21 mouse cellular contexts compared by ENCODE assay signal in the genomic region with DNA sequence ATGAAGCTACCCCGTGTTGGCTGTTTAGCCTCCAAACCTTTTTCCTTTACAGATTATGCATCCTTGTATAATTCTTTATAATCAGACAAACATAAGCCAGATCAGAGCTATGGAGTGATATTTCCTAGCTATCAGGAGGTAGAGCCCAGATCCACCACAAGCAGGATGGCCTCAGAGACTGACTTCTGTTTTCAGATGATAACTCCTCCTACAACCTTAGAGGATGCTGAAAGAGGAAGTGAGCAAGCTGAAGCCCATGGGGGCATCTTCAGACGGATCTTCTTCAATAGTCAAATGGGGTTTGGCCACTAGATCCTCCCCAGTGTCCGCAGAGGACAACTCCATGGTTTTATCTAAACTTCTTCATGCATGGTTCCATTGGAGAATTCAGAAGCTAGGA. TPM values are rescaled to one million over a fixed set of nuclear protein-coding genes. Genes with fewer than 3 reads are reported as not detected.
DNase-seq lines count a peak whose midpoint lies in the region; ATAC-seq and TF ChIP-seq lines count a peak whose summit lies in the region.
"Had no signal": no experiment of that assay in that cellular context is flagged by ENCODE, and none has a peak within 500 bp of the region (broad histone marks: within the 10 kb centered on the region; RNA-seq: fewer than 3 reads in every experiment).

No protein-coding gene starts in this region.

- WGBS in spleen, adult 2 months, result 29% methylated on average over 3 of the region's 3 CpGs

- no peak overlapping the region for H3K4me3 ChIP-seq in spleen, adult 2 months (ENCODE audit: extremely low read depth, insufficient read depth, insufficient read length)
- H3K4me3 ChIP-seq in G1E (ENCODE audit: low read depth, low read length), result no peak overlapping the region
- H3K4me3 ChIP-seq: embryonic facial prominence, embryonic 12.5 days; gastrocnemius, adult 2 months; heart, adult 2 months; liver, embryonic 13.5 days; midbrain, embryonic 15.5 days had no signal

- peak; percentile 97 for ATAC-seq in G1E (ENCODE audit: extremely low read depth, insufficient number of reproducible peaks, low FRiP score, poor library complexity, severe bottlenecking)
- ATAC-seq in inflammation-experienced regulatory T-cells, adult 6 months, result peak; percentile 63
- ATAC-seq: forebrain, embryonic 16.5 days; midbrain, embryonic 15.5 days had no signal

- H3K9me3 ChIP-seq in G1E (replicated peaks), result no peaks in the 10 kb centered on the region
- H3K9me3 ChIP-seq: embryonic facial prominence, embryonic 12.5 days; liver, embryonic 13.5 days; midbrain, embryonic 15.5 days had no signal

- no peak for TF ChIP-seq POLR2A in spleen, adult 2 months (IDR thresholded peaks at IDR 0.05; ENCODE audit: low read depth, low read length)

- no peaks in the 10 kb centered on the region for H3K27me3 ChIP-seq in spleen, adult 2 months (ENCODE audit: control insufficient read depth, insufficient read depth, low read length)
- peaks cover 22% of the 10 kb centered on the region for H3K27me3 ChIP-seq in G1E (ENCODE audit: insufficient read depth, low read length)
- H3K27me3 ChIP-seq in splenic B cell, adult 2 months (ENCODE audit: control insufficient read depth, insufficient read depth, low read length, poor library complexity, severe bottlenecking), result no peaks in the 10 kb centered on the region
- H3K27me3 ChIP-seq: embryonic facial prominence, embryonic 12.5 days; liver, embryonic 13.5 days; midbrain, embryonic 15.5 days had no signal

- H3K27ac ChIP-seq in spleen, adult 2 months (ENCODE audit: insufficient read depth, low read length), result no peak overlapping the region
- H3K27ac ChIP-seq: embryonic facial prominence, embryonic 12.5 days; gastrocnemius, adult 2 months; heart, adult 2 months; liver, embryonic 13.5 days; midbrain, embryonic 15.5 days had no signal

- H3K36me3 ChIP-seq in spleen, adult 2 months (ENCODE audit: control insufficient read depth, insufficient read depth, low read length), result no peaks in the 10 kb centered on the region
- H3K36me3 ChIP-seq in G1E (replicated peaks), result no peaks in the 10 kb centered on the region
- H3K36me3 ChIP-seq in splenic B cell, adult 2 months (ENCODE audit: control insufficient read depth, insufficient read depth, low read length, poor library complexity, severe bottlenecking), result no peaks in the 10 kb centered on the region
- H3K36me3 ChIP-seq: embryonic facial prominence, embryonic 12.5 days; liver, embryonic 13.5 days; midbrain, embryonic 15.5 days had no signal

- no peak for TF ChIP-seq CTCF in spleen, adult 2 months (IDR thresholded peaks at IDR 0.05; ENCODE audit: extremely low read depth, insufficient read depth, insufficient read length, insufficient replicate concordance)
- no peak for TF ChIP-seq CTCF in G1E (IDR thresholded peaks at IDR 0.05; ENCODE audit: low read depth, low read length)

- peak; percentile 10 to 54 for DNase-seq in spleen, adult 2 months (ENCODE audit: low read depth in 1 of 2, low spot score in 2 of 2)
- no peak for DNase-seq in spleen, postnatal 10 days (ENCODE audit: low spot score in 2 of 2)
- peak; percentile 73 for DNase-seq in G1E (ENCODE audit: low spot score)
- DNase-seq in splenic B cell, adult 2 months (ENCODE audit: low read depth, low spot score), result peak; percentile 82
- DNase-seq in cerebellum, postnatal 4 days (ENCODE audit: low spot score in 2 of 2), result no peak
- DNase-seq in right cerebral cortex, adult 2 months (ENCODE audit: low spot score in 2 of 2), result no peak
- DNase-seq: adrenal gland, postnatal 10 days; cerebellum, adult 11-12 months; cerebellum, postnatal 25 days; gastrocnemius, adult 2 months; heart, adult 2 months; kidney, postnatal 4 days; layer of hippocampus, postnatal 36 days; liver, embryonic 13.5 days; lung, postnatal 4 days; right cerebral cortex, postnatal 14 days; thymus, postnatal 4 days had no signal

- peaks cover 4% of the 10 kb centered on the region; the same call in 1 of the 2 replicates for H3K4me1 ChIP-seq in spleen, adult 2 months (ENCODE audit: control insufficient read depth, insufficient read depth, insufficient read length)
- H3K4me1 ChIP-seq in G1E (ENCODE audit: insufficient read depth, low read depth, low read length), result peaks cover 44% of the 10 kb centered on the region
- H3K4me1 ChIP-seq: embryonic facial prominence, embryonic 12.5 days; midbrain, embryonic 15.5 days had no signal

RNA-seq across cellular contexts. Expression of a gene that starts 48.1 kb away (rescaled TPM):
- polyA plus RNA-seq in spleen, adult 2 months (2012; rRNA removed), result 26.7 and 36.4 TPM in 2 replicates
- total RNA-seq in G1E (2014; fragmentation: Nextera tagmentation) (208 and 213 TPM in 2 replicates), G1E (2017) (32.7 and 36.1 TPM in 2 replicates)
- 158 and 168 TPM in 2 replicates for polyA plus RNA-seq in G1E (2012)
- 10 to 100 TPM; 28.0 to 47.0 (median 44.5) TPM for polyA plus RNA-seq in inflammation-experienced regulatory T-cells, adult 6 months (2017; shearing (Covaris generic))

Comparison
In these comparisons a context has a peak if more than half of its experiments do, and no peak if none do; other contexts are left out.
1. DNase-seq: peak in spleen, adult 2 months (2 of 2), G1E (single experiment) and splenic B cell, adult 2 months (single experiment); none in spleen, postnatal 10 days (0 of 2), cerebellum, postnatal 4 days (0 of 2) and right cerebral cortex, adult 2 months (0 of 2).